Mouse (Mus musculus): ENCODE data around the gene Efcab2.

- no peak for TF ChIP-seq CTCF (IDR thresholded peaks at IDR 0.05; ENCODE audit: borderline replicate concordance, insufficient read depth, low read length)
- no peak for TF ChIP-seq POLR2A (IDR thresholded peaks at IDR 0.05; ENCODE audit: low read depth, low read length)
Measured at GRCm38 (mm10) chr1:178365171-178365570, 40.7 kb upstream of the Efcab2 start.
